Mouse (Mus musculus): ENCODE measurements around the gene Hip1. TPM values are rescaled to one million over a fixed set of nuclear protein-coding genes. Genes with fewer than 3 reads are reported as not detected.

The Hip1 gene
- polyA plus RNA-seq (2015; fragmentation: Nextera tagmentation; extraction: Ambion mirVana) = 2.4 and 2.7 TPM in 2 replicates

DNA sequence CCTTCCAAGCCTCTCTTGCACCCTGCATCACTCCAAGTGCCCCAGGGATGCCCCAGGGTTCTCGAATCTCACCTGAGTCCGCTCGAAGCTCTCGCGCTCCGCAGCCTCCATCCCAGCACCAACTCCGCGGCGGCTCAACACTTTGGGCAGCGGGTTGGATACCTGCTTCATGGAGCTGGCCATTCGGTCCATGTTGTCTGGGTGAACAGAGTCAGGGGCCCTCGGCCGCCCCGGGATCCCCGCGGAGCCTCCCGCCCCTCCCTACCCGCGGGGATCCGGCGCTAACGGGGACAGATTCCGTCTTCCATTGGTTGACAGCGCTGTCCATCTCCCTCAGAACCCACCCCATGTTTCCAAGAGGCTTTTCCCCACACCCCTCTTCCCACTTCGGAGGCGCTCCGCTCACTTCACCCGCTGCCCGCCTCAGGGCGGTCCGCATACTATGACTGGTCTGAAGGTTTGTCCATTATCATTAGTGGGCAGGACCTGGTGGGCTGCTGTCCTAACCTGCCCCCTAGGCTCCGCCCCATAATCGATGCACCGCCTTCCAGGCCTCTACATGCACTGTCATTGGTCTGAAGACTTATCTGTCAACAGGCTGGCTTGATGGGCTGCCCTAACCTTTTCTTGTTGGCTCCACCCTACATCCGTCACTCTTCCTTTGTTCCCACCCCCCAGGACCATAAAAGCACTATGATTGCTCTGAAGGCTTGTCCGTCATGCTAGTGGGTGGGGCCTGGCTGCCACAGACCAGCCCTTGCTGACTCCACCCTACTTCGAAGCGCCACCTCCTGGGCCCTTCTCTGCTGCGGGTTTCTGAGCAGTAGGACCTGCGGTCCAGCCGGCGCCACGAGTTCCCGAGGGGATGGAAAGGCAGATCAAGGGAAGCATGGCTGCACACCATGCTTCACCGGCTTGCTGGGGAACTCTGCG, at the start of gene Hip1:
Hip1 (minus strand) TSS at position 256 of the 933 bp plus-strand sequence.
- Histone ChIP-seq H3K4me2 (ENCODE audit: low read depth, low read length) (peak within 1 kb of the TSS; percentile 76), H3K27ac (ENCODE audit: low read depth) (no peak within 1 kb of the TSS), H3K4me1 (ENCODE audit: insufficient read depth) (peaks cover 13% of the 10 kb centered on the region), H3K27me3 (ENCODE audit: insufficient read depth, low read length) (peaks cover 8% of the 10 kb centered on the region), H3K9me3 (ENCODE audit: low read length) (no peaks in the 10 kb centered on the region), H3K9ac (replicated peaks) (peak within 1 kb of the TSS; percentile 10; the same call in 1 of the 2 replicates), H3K4me3 (ENCODE audit: low read depth, low read length) (peak within 1 kb of the TSS; percentile 63), H3K36me3 (replicated peaks; ENCODE audit: insufficient read depth, low read length) (no peaks in the 10 kb centered on the region)
- WGBS (ENCODE audit: insufficient replicate concordance) = 2% methylated on average over 46 of the region's 46 CpGs
- ATAC-seq = peak; percentile 99
- peak; percentile 92 for DNase-seq
- peak; percentile 68 for TF ChIP-seq CTCF (IDR thresholded peaks at IDR 0.05; ENCODE audit: low read depth)
- TF ChIP-seq EP300 (IDR thresholded peaks at IDR 0.05; ENCODE audit: low read depth) = no peak

DNA sequence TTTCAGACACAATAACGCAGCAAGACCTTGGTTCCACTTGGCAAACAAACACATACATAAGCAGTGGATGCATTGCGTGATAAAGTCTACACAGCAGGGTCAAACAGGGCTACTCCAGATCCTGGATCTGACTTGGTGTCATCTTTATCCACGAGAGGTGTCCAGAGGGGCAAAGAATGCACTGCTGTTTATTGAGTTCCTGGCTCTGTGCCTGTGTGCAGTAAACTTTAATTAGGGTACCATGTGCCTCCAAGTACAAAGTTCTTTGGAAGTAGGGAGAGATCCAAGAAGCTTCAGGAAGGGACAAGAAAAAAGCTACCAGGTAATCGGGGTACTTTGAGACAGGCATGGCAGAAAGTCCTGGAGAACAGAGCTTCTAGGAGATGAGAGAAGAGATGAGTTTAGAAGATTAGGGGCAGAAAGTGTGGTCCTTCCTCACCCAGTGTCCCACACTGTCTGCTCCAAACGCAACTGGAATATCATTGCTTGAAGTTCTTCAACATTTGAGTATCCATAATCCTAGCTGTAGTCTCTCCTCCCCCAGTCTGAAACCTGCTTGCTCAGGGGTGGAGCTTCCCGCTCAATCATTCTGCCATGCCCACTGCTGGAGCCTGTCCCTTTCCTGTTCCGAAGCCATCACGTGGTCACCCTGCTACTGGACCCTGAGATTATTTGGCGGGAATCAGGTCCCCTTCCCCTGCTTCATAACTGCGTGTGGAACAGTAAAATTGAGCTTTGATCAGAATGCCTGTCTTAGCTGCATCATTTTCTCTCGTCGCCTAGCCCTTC, 45.3 kb upstream of the Hip1 start:
- no peak for ATAC-seq

DNA sequence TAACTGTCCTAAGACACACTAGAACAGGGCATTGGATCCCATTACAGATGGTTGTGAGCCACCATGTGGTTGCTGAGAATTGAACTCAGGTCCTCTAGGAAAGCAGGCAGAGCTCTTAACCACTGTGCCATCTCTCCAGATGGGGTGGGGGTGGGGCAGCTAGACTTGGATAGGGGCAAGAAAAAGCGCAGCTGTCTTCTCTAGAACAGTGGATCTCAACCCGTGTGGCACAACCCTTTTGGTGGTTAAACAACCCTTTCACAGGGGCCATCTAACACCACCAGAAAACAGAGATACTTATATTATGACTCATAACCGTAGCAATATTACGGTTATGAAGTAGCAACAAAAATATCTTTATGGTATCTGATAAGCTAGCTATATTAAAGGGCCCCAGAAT, 42.8 kb upstream of the Hip1 start:
- ATAC-seq = no peak
- Histone ChIP-seq H3K9me3 (ENCODE audit: low read length) (no peaks in the 10 kb centered on the region; the same call in 1 of the 2 replicates), H3K4me2 (ENCODE audit: low read depth, low read length) (no peak overlapping the region), H3K4me1 (ENCODE audit: insufficient read depth) (no peaks in the 10 kb centered on the region), H3K27me3 (ENCODE audit: insufficient read depth, low read length) (no peaks in the 10 kb centered on the region), H3K36me3 (replicated peaks; ENCODE audit: insufficient read depth, low read length) (no peaks in the 10 kb centered on the region), H3K27ac (ENCODE audit: low read depth) (no peak overlapping the region), H3K9ac (replicated peaks) (no peak overlapping the region), H3K4me3 (ENCODE audit: low read depth, low read length) (no peak overlapping the region)
- WGBS (ENCODE audit: insufficient replicate concordance) = 77% methylated on average over 4 of the region's 4 CpGs
- TF ChIP-seq CTCF (IDR thresholded peaks at IDR 0.05; ENCODE audit: low read depth) = no peak
- TF ChIP-seq EP300 (IDR thresholded peaks at IDR 0.05; ENCODE audit: low read depth) = no peak
- no peak for DNase-seq

More for the DNA sequence above, 45.3 kb upstream of the Hip1 start:
- no peak for TF ChIP-seq EP300 (IDR thresholded peaks at IDR 0.05; ENCODE audit: low read depth)
- TF ChIP-seq CTCF (IDR thresholded peaks at IDR 0.05; ENCODE audit: low read depth) = no peak
- Histone ChIP-seq H3K4me2 (ENCODE audit: low read depth, low read length) (no peak overlapping the region), H3K4me1 (ENCODE audit: insufficient read depth) (no peaks in the 10 kb centered on the region), H3K9me3 (ENCODE audit: low read length) (no peaks in the 10 kb centered on the region; the same call in 1 of the 2 replicates), H3K27me3 (ENCODE audit: insufficient read depth, low read length) (no peaks in the 10 kb centered on the region), H3K27ac (ENCODE audit: low read depth) (no peak overlapping the region), H3K4me3 (ENCODE audit: low read depth, low read length) (no peak overlapping the region), H3K9ac (replicated peaks) (no peak overlapping the region), H3K36me3 (replicated peaks; ENCODE audit: insufficient read depth, low read length) (no peaks in the 10 kb centered on the region)
- no peak for DNase-seq
- 64% methylated on average over 11 of the region's 12 CpGs for WGBS (ENCODE audit: insufficient replicate concordance)

DNA sequence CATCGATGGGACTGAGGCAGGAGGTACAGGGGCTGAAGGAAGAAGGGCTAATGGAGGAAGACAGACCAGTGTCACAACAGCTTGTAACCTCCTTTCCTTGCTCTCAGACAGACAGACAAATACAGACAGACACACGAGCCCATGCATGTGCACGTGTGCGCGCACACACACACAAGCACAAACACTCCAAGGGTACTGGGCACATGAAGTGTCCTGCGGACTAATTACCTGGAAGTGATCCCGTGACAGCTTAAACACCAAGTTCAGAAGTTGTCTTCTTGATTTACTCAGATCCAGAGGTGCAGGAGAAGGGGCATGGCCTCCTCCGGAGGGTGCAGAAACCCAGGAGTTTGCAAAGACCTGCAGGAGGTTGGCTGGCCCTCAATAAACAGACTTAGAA, 40.8 kb upstream of the Hip1 start:
- no peak overlapping the region for H3K4me3 ChIP-seq (ENCODE audit: low read depth, low read length)
- H3K9me3 ChIP-seq (ENCODE audit: low read length) = no peaks in the 10 kb centered on the region
- 82% methylated on average over 8 of the region's 8 CpGs for WGBS (ENCODE audit: insufficient replicate concordance)
- H3K36me3 ChIP-seq (replicated peaks; ENCODE audit: insufficient read depth, low read length) = no peaks in the 10 kb centered on the region
- no peaks in the 10 kb centered on the region for H3K27me3 ChIP-seq (ENCODE audit: insufficient read depth, low read length)
- no peak overlapping the region for H3K9ac ChIP-seq (replicated peaks)
- H3K27ac ChIP-seq (ENCODE audit: low read depth) = no peak overlapping the region
- DNase-seq (no peak), ATAC-seq (no peak)
- H3K4me1 ChIP-seq (ENCODE audit: insufficient read depth) = no peaks in the 10 kb centered on the region
- TF ChIP-seq CTCF (IDR thresholded peaks at IDR 0.05; ENCODE audit: low read depth) = no peak
- no peak for TF ChIP-seq EP300 (IDR thresholded peaks at IDR 0.05; ENCODE audit: low read depth)
- H3K4me2 ChIP-seq (ENCODE audit: low read depth, low read length) = no peak overlapping the region

DNA sequence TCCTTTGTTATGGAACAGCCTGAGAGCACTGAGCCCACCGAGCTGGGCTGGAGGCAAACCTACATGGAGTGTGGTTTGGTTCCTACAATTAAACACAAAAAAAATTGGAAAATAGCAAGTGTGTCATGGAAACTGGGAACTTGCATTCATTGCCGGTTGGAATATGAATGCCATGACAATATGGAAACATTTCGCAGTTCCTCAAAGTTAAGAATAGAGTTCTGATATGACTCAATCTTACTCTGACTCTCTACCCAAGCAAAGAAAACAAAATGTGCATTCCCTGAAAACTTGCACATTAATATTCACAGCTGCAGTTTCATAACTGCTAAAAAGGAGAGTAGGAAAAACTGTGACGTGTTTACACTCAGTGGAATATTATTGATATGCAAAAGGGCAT, 37.4 kb upstream of the Hip1 start:
- ATAC-seq (no peak), DNase-seq (no peak)
- 65% methylated on average over 4 of the region's 4 CpGs for WGBS (ENCODE audit: insufficient replicate concordance)
- Histone ChIP-seq H3K4me2 (ENCODE audit: low read depth, low read length) (no peak overlapping the region), H3K4me3 (ENCODE audit: low read depth, low read length) (no peak overlapping the region), H3K9ac (replicated peaks) (no peak overlapping the region), H3K27ac (ENCODE audit: low read depth) (no peak overlapping the region), H3K36me3 (replicated peaks; ENCODE audit: insufficient read depth, low read length) (no peaks in the 10 kb centered on the region), H3K4me1 (ENCODE audit: insufficient read depth) (no peaks in the 10 kb centered on the region), H3K9me3 (ENCODE audit: low read length) (no peaks in the 10 kb centered on the region), H3K27me3 (ENCODE audit: insufficient read depth, low read length) (no peaks in the 10 kb centered on the region)
- TF ChIP-seq EP300 (IDR thresholded peaks at IDR 0.05; ENCODE audit: low read depth) = no peak
- no peak for TF ChIP-seq CTCF (IDR thresholded peaks at IDR 0.05; ENCODE audit: low read depth)

DNA sequence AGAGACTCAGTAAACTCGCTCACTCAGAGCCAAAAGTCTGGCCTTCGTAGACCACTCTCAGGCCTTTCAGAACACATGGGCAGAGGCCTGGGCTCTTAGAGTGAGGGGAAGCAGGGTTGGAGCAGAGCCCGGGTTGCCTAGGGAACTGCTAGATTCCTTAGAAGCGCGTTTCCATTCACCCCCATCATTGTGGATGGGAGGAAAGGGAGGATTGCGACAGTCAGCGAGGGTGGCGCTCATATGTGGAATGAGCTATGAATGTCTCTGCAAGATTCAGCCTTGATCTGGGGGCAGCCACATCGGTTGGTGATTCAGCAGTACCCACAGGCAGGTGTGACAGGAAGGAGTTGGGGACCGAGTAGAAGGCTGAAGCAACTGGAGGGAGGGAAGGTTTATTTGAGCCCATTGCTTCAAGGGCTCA, 34.4 kb upstream of the Hip1 start:
- WGBS (ENCODE audit: insufficient replicate concordance) = 81% methylated on average over 10 of the region's 10 CpGs
- no peak overlapping the region for H3K4me2 ChIP-seq (ENCODE audit: low read depth, low read length)
- no peak overlapping the region for H3K27ac ChIP-seq (ENCODE audit: low read depth)

More for the DNA sequence above, 34.4 kb upstream of the Hip1 start:
- Histone ChIP-seq H3K36me3 (replicated peaks; ENCODE audit: insufficient read depth, low read length) (no peaks in the 10 kb centered on the region), H3K27me3 (ENCODE audit: insufficient read depth, low read length) (no peaks in the 10 kb centered on the region), H3K9me3 (ENCODE audit: low read length) (no peaks in the 10 kb centered on the region), H3K9ac (replicated peaks) (no peak overlapping the region), H3K4me1 (ENCODE audit: insufficient read depth) (no peaks in the 10 kb centered on the region), H3K4me3 (ENCODE audit: low read depth, low read length) (no peak overlapping the region)
- DNase-seq = peak; percentile 5
- no peak for TF ChIP-seq CTCF (IDR thresholded peaks at IDR 0.05; ENCODE audit: low read depth)
- no peak for TF ChIP-seq EP300 (IDR thresholded peaks at IDR 0.05; ENCODE audit: low read depth)
- ATAC-seq = no peak
